Comparison of ENCODE assay signal across 8 mouse cellular contexts in genomic region chr1:44551461-44552370, GRCm38 (mm10). TPM values are rescaled to one million over a fixed set of nuclear protein-coding genes. Genes with fewer than 3 reads are reported as not detected.
DNase-seq lines count a peak whose midpoint lies in the region; ATAC-seq and TF ChIP-seq lines count a peak whose summit lies in the region.

Gene Gulp1 (plus strand): TSS chr1:44551511.

- peak; percentile 71 to 84 for DNase-seq in kidney, postnatal 25 days
- DNase-seq in liver, embryonic 14.5 days (ENCODE audit: low read depth in 3 of 3, low spot score in 3 of 3), result no peak
- peak; percentile 54 to 57 for DNase-seq in urinary bladder, adult 18-20 months (ENCODE audit: low spot score in 2 of 2)

- peak within 1 kb of the TSS; percentile 6 for H3ac ChIP-seq in C2C12 (ENCODE audit: control insufficient read depth, insufficient read length, low read depth)

- no peaks in the 10 kb centered on the region for H3K36me3 ChIP-seq in C2C12 (ENCODE audit: control insufficient read depth, insufficient read depth)
- H3K36me3 ChIP-seq in forebrain, embryonic 13.5 days (ENCODE audit: poor library complexity, severe bottlenecking), result no peaks in the 10 kb centered on the region
- H3K36me3 ChIP-seq in heart, embryonic 16.5 days (ENCODE audit: control insufficient read depth, insufficient read depth), result no peaks in the 10 kb centered on the region
- no peaks in the 10 kb centered on the region for H3K36me3 ChIP-seq in liver, embryonic 14.5 days (replicated peaks; ENCODE audit: control insufficient read depth, insufficient read depth, low read depth)
- no peaks in the 10 kb centered on the region for H3K36me3 ChIP-seq in neural tube, embryonic 12.5 days

- peak within 1 kb of the TSS; percentile 94 for H3K4me2 ChIP-seq in forebrain, embryonic 13.5 days
- peak within 1 kb of the TSS; percentile 89 for H3K4me2 ChIP-seq in heart, embryonic 16.5 days (ENCODE audit: low read depth, low read length)
- peak within 1 kb of the TSS; percentile 70 for H3K4me2 ChIP-seq in liver, embryonic 14.5 days (ENCODE audit: low read depth)
- peak within 1 kb of the TSS; percentile 95 for H3K4me2 ChIP-seq in neural tube, embryonic 12.5 days (replicated peaks)

- TF ChIP-seq CTCF in C2C12 (IDR thresholded peaks at IDR 0.05; ENCODE audit: control insufficient read depth, insufficient read depth, insufficient read length), result peak; percentile 45
- peak; percentile 60 for TF ChIP-seq CTCF in liver, embryonic 14.5 days (IDR thresholded peaks at IDR 0.05; ENCODE audit: low read depth)

- H3K9me3 ChIP-seq in forebrain, embryonic 13.5 days (replicated peaks), result no peaks in the 10 kb centered on the region
- no peaks in the 10 kb centered on the region for H3K9me3 ChIP-seq in heart, embryonic 16.5 days (replicated peaks; ENCODE audit: control insufficient read depth, low read length)
- no peaks in the 10 kb centered on the region for H3K9me3 ChIP-seq in liver, embryonic 14.5 days (ENCODE audit: control insufficient read depth, low read length)
- no peaks in the 10 kb centered on the region for H3K9me3 ChIP-seq in neural tube, embryonic 12.5 days

- no peak for TF ChIP-seq EP300 in liver, embryonic 14.5 days (IDR thresholded peaks at IDR 0.05; ENCODE audit: low read depth)

- WGBS in forebrain, embryonic 13.5 days, result under 1% methylated on average over 55 of the region's 55 CpGs
- 0% methylated on average over 55 of the region's 55 CpGs for WGBS in heart, embryonic 16.5 days
- under 1% methylated on average over 55 of the region's 55 CpGs for WGBS in liver, embryonic 14.5 days (ENCODE audit: insufficient replicate concordance)
- WGBS in neural tube, embryonic 12.5 days, result 1% methylated on average over 55 of the region's 55 CpGs

- H3K9ac ChIP-seq in forebrain, embryonic 13.5 days, result peak within 1 kb of the TSS; percentile 73
- peak within 1 kb of the TSS; percentile 85 for H3K9ac ChIP-seq in heart, embryonic 16.5 days (ENCODE audit: low read length)
- H3K9ac ChIP-seq in liver, embryonic 14.5 days (replicated peaks), result peak within 1 kb of the TSS; percentile 24; the same call in 1 of the 2 replicates
- peak within 1 kb of the TSS; percentile 67 for H3K9ac ChIP-seq in neural tube, embryonic 12.5 days

- H3K79me2 ChIP-seq in C2C12 (ENCODE audit: control insufficient read depth, insufficient read depth), result no peaks in the 10 kb centered on the region

- no peaks in the 10 kb centered on the region for H3K27me3 ChIP-seq in C2C12 (ENCODE audit: control insufficient read depth, insufficient read depth, insufficient read length)
- no peaks in the 10 kb centered on the region for H3K27me3 ChIP-seq in forebrain, embryonic 13.5 days
- H3K27me3 ChIP-seq in heart, embryonic 16.5 days (ENCODE audit: control insufficient read depth, insufficient read depth, low read length), result no peaks in the 10 kb centered on the region
- peaks cover 8% of the 10 kb centered on the region; the same call in 1 of the 2 replicates for H3K27me3 ChIP-seq in liver, embryonic 14.5 days (ENCODE audit: control insufficient read depth, insufficient read depth, low read length)
- no peaks in the 10 kb centered on the region for H3K27me3 ChIP-seq in neural tube, embryonic 12.5 days (replicated peaks)

- peaks cover 17% of the 10 kb centered on the region for H3K4me1 ChIP-seq in forebrain, embryonic 13.5 days
- peaks cover 12% of the 10 kb centered on the region for H3K4me1 ChIP-seq in heart, embryonic 16.5 days (ENCODE audit: control insufficient read depth, insufficient read depth, low read length)
- no peaks in the 10 kb centered on the region for H3K4me1 ChIP-seq in liver, embryonic 14.5 days (replicated peaks; ENCODE audit: control insufficient read depth in 2 of 2, insufficient read depth in 2 of 2, low read length in 1 of 2)
- peaks cover 13% of the 10 kb centered on the region; the same call in 1 of the 2 replicates for H3K4me1 ChIP-seq in neural tube, embryonic 12.5 days

- H3K4me3 ChIP-seq in C2C12 (ENCODE audit: insufficient read depth, poor library complexity, severe bottlenecking), result peak within 1 kb of the TSS; percentile 42
- H3K4me3 ChIP-seq in forebrain, embryonic 13.5 days, result peak within 1 kb of the TSS; percentile 65
- H3K4me3 ChIP-seq in heart, embryonic 16.5 days (ENCODE audit: low read length), result peak within 1 kb of the TSS; percentile 73
- peak within 1 kb of the TSS; percentile 49 to 52 for H3K4me3 ChIP-seq in liver, embryonic 14.5 days (ENCODE audit: insufficient read depth in 1 of 2, low read depth in 2 of 2, low read length in 2 of 2)
- peak within 1 kb of the TSS; percentile 61 for H3K4me3 ChIP-seq in neural tube, embryonic 12.5 days

- peak; percentile 67 for ATAC-seq in cerebellum, adult (ENCODE audit: insufficient number of reproducible peaks, low FRiP score, low TSS enrichment)
- peak; percentile 85 for ATAC-seq in forebrain, embryonic 13.5 days
- ATAC-seq in heart, embryonic 16.5 days (replicated peaks; ENCODE audit: extremely low read depth, insufficient read depth, low FRiP score), result peak; percentile 87
- ATAC-seq in liver, embryonic 14.5 days (ENCODE audit: insufficient read depth), result peak; percentile 35; the same call in 1 of the 2 replicates
- peak; percentile 91 for ATAC-seq in neural tube, embryonic 12.5 days (ENCODE audit: low FRiP score, low read depth)

- H3K27ac ChIP-seq in forebrain, embryonic 13.5 days, result peak within 1 kb of the TSS; percentile 41; the same call in 1 of the 2 replicates
- H3K27ac ChIP-seq in heart, embryonic 16.5 days (ENCODE audit: low read length), result peak within 1 kb of the TSS; percentile 86
- no peak within 1 kb of the TSS for H3K27ac ChIP-seq in liver, embryonic 14.5 days
- peak within 1 kb of the TSS; percentile 37; the same call in 1 of the 2 replicates for H3K27ac ChIP-seq in neural tube, embryonic 12.5 days

- no peaks in the 10 kb centered on the region for H3K79me3 ChIP-seq in C2C12 (ENCODE audit: low read depth)

TF ChIP-seq in C2C12, 6 proteins besides CTCF, POLR2A, EP300 and RAD21:
- no peak for TF ChIP-seq MAX (IDR thresholded peaks at IDR 0.05)
- TF ChIP-seq USF1 (IDR thresholded peaks at IDR 0.05; ENCODE audit: low read depth), result no peak
- TF ChIP-seq FOSL1 (IDR thresholded peaks at IDR 0.05; ENCODE audit: insufficient read depth, low read length, poor library complexity, severe bottlenecking), result no peak
- no peak for TF ChIP-seq MYOD1 (IDR thresholded peaks at IDR 0.05; ENCODE audit: control insufficient read depth, insufficient read length, low read depth)
- no peak for TF ChIP-seq MYOG (IDR thresholded peaks at IDR 0.05; ENCODE audit: control insufficient read depth, extremely low read depth, insufficient read length)
- TF ChIP-seq CEBPB (IDR thresholded peaks at IDR 0.05; ENCODE audit: low read depth), result no peak

RNA-seq across cellular contexts. Expression of gene Gulp1, which starts in this region (rescaled TPM):
- polyA plus RNA-seq in C2C12 (2012; fragmentation: generic; extraction: Trizol), result 1.8 TPM
- 9.4 and 10.8 TPM in 2 replicates for polyA plus RNA-seq in forebrain, embryonic 13.5 days (2015; fragmentation: Nextera tagmentation; extraction: Ambion mirVana)
- 9.6 and 10.3 TPM in 2 replicates for polyA plus RNA-seq in heart, embryonic 16.5 days (2015; fragmentation: Nextera tagmentation; extraction: Ambion mirVana)
- polyA plus RNA-seq in liver, embryonic 14.5 days (2012; rRNA removed), result 0.28 TPM in 2 replicates
- 0.38 and 0.55 TPM in 2 replicates for polyA plus RNA-seq in liver, embryonic 14.5 days (2014; fragmentation: Nextera tagmentation; extraction: Ambion mirVana)
- polyA plus RNA-seq in neural tube, embryonic 12.5 days (2016; fragmentation: Nextera tagmentation; extraction: Ambion mirVana), result 15.0 and 17.9 TPM in 2 replicates

Comparison
In these comparisons a context has a peak if more than half of its experiments do, and no peak if none do; other contexts are left out.
1. Peak in ATAC-seq, H3K4me3 ChIP-seq, H3K9ac ChIP-seq and H3K4me2 ChIP-seq in liver, embryonic 14.5 days; RNA of the gene not detected or under 1 TPM.
2. ATAC-seq: peak in every context shown above with its lines; median percentile 91 in neural tube, embryonic 12.5 days; 87 in heart, embryonic 16.5 days; 85 in forebrain, embryonic 13.5 days; 67 in cerebellum, adult; 35 in liver, embryonic 14.5 days.
3. H3K9ac ChIP-seq: peak in every context shown above with its lines; median percentile 85 in heart, embryonic 16.5 days; 73 in forebrain, embryonic 13.5 days; 67 in neural tube, embryonic 12.5 days; 24 in liver, embryonic 14.5 days.
4. DNase-seq: peak in kidney, postnatal 25 days (2 of 2) and urinary bladder, adult 18-20 months (2 of 2); none in liver, embryonic 14.5 days (0 of 3).
5. Peak in every context shown above with its lines, with median percentiles within 50 percentile points of each other: H3K4me3 ChIP-seq and H3K4me2 ChIP-seq.